Mouse (Mus musculus): Measurements from ENCODE around the gene Tfeb. TPM values are rescaled to one million over a fixed set of nuclear protein-coding genes. Genes with fewer than 3 reads are reported as not detected.

The Tfeb gene
- polyA plus RNA-seq, 1 experiment from 2014 or later, result 5.8 TPM

GRCm38 (mm10) chr17:47821339-47821738 lies 84.5 kb downstream of the Tfeb start:
- no peaks in the 10 kb centered on the region for H3K9me3 ChIP-seq (replicated peaks)
- no peak overlapping the region for H3K27ac ChIP-seq
- no peaks in the 10 kb centered on the region for H3K4me1 ChIP-seq
- no peaks in the 10 kb centered on the region for H3K27me3 ChIP-seq (replicated peaks)
- WGBS (ENCODE audit: insufficient replicate concordance), result 67% methylated on average over 8 of the region's 8 CpGs
- H3K9ac ChIP-seq, result no peak overlapping the region
- no peak overlapping the region for H3K4me3 ChIP-seq
- peaks cover 17% of the 10 kb centered on the region for H3K36me3 ChIP-seq
- no peak overlapping the region for H3K4me2 ChIP-seq
- no peak for ATAC-seq

- ATAC-seq, result no peak
Observed at GRCm38 (mm10) chr17:47831161-47831560, 94.3 kb downstream of the Tfeb start.

GRCm38 (mm10) chr17:47831772-47832171 lies 94.9 kb downstream of the Tfeb start:
- no peak overlapping the region for H3K27ac ChIP-seq
- peak overlapping the region; percentile 60 for H3K4me3 ChIP-seq
- H3K36me3 ChIP-seq, result peaks cover 7% of the 10 kb centered on the region; the same call in 1 of the 2 replicates
- WGBS (ENCODE audit: insufficient replicate concordance), result 47% methylated on average over 5 of the region's 5 CpGs
- peak overlapping the region; percentile 69 for H3K4me2 ChIP-seq
- H3K9ac ChIP-seq, result no peak overlapping the region
- no peaks in the 10 kb centered on the region for H3K9me3 ChIP-seq (replicated peaks)
- ATAC-seq, result no peak
- H3K4me1 ChIP-seq, result peaks cover 34% of the 10 kb centered on the region
- H3K27me3 ChIP-seq (replicated peaks), result peaks cover 60% of the 10 kb centered on the region

More at GRCm38 (mm10) chr17:47831161-47831560, 94.3 kb downstream of the Tfeb start:
- Histone ChIP-seq H3K9ac (no peak overlapping the region), H3K27ac (no peak overlapping the region), H3K4me1 (peaks cover 34% of the 10 kb centered on the region), H3K4me3 (no peak overlapping the region), H3K9me3 (replicated peaks) (no peaks in the 10 kb centered on the region), H3K27me3 (replicated peaks) (peaks cover 54% of the 10 kb centered on the region), H3K36me3 (peaks cover 8% of the 10 kb centered on the region; the same call in 1 of the 2 replicates), H3K4me2 (peak overlapping the region; percentile 69)
- WGBS (ENCODE audit: insufficient replicate concordance), result 38% methylated on average over 9 of the region's 9 CpGs

GRCm38 (mm10) chr17:47832501-47833028 lies 95.7 kb downstream of the Tfeb start:
- peak overlapping the region; percentile 36 for H3K9ac ChIP-seq
- ATAC-seq, result peak; percentile 45; the same call in 1 of the 2 replicates
- peak overlapping the region; percentile 39; the same call in 1 of the 2 replicates for H3K27ac ChIP-seq

GRCm38 (mm10) chr17:47833029-47833627 lies 96.3 kb downstream of the Tfeb start:
- H3K9ac ChIP-seq, result peak overlapping the region; percentile 36
- peaks cover 61% of the 10 kb centered on the region for H3K27me3 ChIP-seq (replicated peaks)
- H3K9me3 ChIP-seq (replicated peaks), result no peaks in the 10 kb centered on the region
- H3K4me3 ChIP-seq, result peak overlapping the region; percentile 60
- peak overlapping the region; percentile 39; the same call in 1 of the 2 replicates for H3K27ac ChIP-seq
- peaks cover 34% of the 10 kb centered on the region for H3K4me1 ChIP-seq
- 0 out of 2 replicates have a peak, but pooled peaks have one; percentile 36 for ATAC-seq
- peak overlapping the region; percentile 69 for H3K4me2 ChIP-seq
- H3K36me3 ChIP-seq, result no peaks in the 10 kb centered on the region
- whole genome bisulfite sequencing (ENCODE audit: insufficient replicate concordance), result 2% methylated on average over 42 of the region's 45 CpGs

More at GRCm38 (mm10) chr17:47832501-47833028, 95.7 kb downstream of the Tfeb start:
- Histone ChIP-seq H3K4me3 (peak overlapping the region; percentile 60), H3K4me2 (peak overlapping the region; percentile 69), H3K4me1 (peaks cover 34% of the 10 kb centered on the region), H3K36me3 (no peaks in the 10 kb centered on the region), H3K27me3 (replicated peaks) (peaks cover 61% of the 10 kb centered on the region), H3K9me3 (replicated peaks) (no peaks in the 10 kb centered on the region)
- WGBS (ENCODE audit: insufficient replicate concordance), result 9% methylated on average over 15 of the region's 17 CpGs

- 3% methylated on average over 45 of the region's 45 CpGs for WGBS (ENCODE audit: insufficient replicate concordance)
- peaks cover 61% of the 10 kb centered on the region for H3K27me3 ChIP-seq (replicated peaks)
- peak overlapping the region; percentile 10; the same call in 1 of the 2 replicates for H3K9ac ChIP-seq
Observed at GRCm38 (mm10) chr17:47833628-47834481, 97.0 kb downstream of the Tfeb start.

GRCm38 (mm10) chr17:47834482-47834767 lies 97.6 kb downstream of the Tfeb start, which contains the start of gene Mdfi:
Mdfi (minus strand) TSS chr17:47834691.
- Histone ChIP-seq H3K9ac (peak within 1 kb of the TSS; percentile 10; the same call in 1 of the 2 replicates), H3K4me3 (peak within 1 kb of the TSS; percentile 60), H3K27ac (no peak within 1 kb of the TSS), H3K4me1 (peaks cover 34% of the 10 kb centered on the region), H3K27me3 (replicated peaks) (peaks cover 61% of the 10 kb centered on the region), H3K4me2 (peak within 1 kb of the TSS; percentile 69), H3K36me3 (no peaks in the 10 kb centered on the region), H3K9me3 (replicated peaks) (no peaks in the 10 kb centered on the region)
- WGBS (ENCODE audit: insufficient replicate concordance), result 5% methylated on average over 18 of the region's 18 CpGs
- ATAC-seq, result no peak

More at GRCm38 (mm10) chr17:47833628-47834481, 97.0 kb downstream of the Tfeb start:
- Histone ChIP-seq H3K9me3 (replicated peaks) (no peaks in the 10 kb centered on the region), H3K4me3 (peak overlapping the region; percentile 60), H3K4me2 (peak overlapping the region; percentile 69), H3K4me1 (peaks cover 34% of the 10 kb centered on the region), H3K36me3 (no peaks in the 10 kb centered on the region), H3K27ac (no peak overlapping the region)
- ATAC-seq, result no peak

- H3K9ac ChIP-seq, result no peak overlapping the region
- H3K4me2 ChIP-seq, result no peak overlapping the region
- peaks cover 50% of the 10 kb centered on the region for H3K27me3 ChIP-seq (replicated peaks)
- no peaks in the 10 kb centered on the region for H3K9me3 ChIP-seq (replicated peaks)
- 26% methylated on average over 6 of the region's 6 CpGs for WGBS (ENCODE audit: insufficient replicate concordance)
- H3K36me3 ChIP-seq, result no peaks in the 10 kb centered on the region
- H3K4me3 ChIP-seq, result no peak overlapping the region
- no peak overlapping the region for H3K27ac ChIP-seq
- peaks cover 26% of the 10 kb centered on the region for H3K4me1 ChIP-seq
- ATAC-seq, result no peak
Observed at GRCm38 (mm10) chr17:47837808-47838207, 101.0 kb downstream of the Tfeb start.

- ATAC-seq, result no peak
- Histone ChIP-seq H3K36me3 (no peaks in the 10 kb centered on the region), H3K4me2 (no peak overlapping the region), H3K4me3 (no peak overlapping the region), H3K9me3 (replicated peaks) (no peaks in the 10 kb centered on the region), H3K9ac (no peak overlapping the region), H3K4me1 (peaks cover 10% of the 10 kb centered on the region; the same call in 1 of the 2 replicates), H3K27ac (no peak overlapping the region), H3K27me3 (replicated peaks) (peaks cover 12% of the 10 kb centered on the region)
- WGBS (ENCODE audit: insufficient replicate concordance), result 77% methylated on average over 8 of the region's 8 CpGs
Observed at GRCm38 (mm10) chr17:47841521-47841920, 104.7 kb downstream of the Tfeb start.
